Mouse (Mus musculus): Measurements from ENCODE around the gene Bcdin3d.

GRCm38 (mm10) chr15:99453153-99453900 lies 21.2 kb downstream of the Bcdin3d start:
- TF ChIP-seq CTCF (IDR thresholded peaks at IDR 0.05 in 2 of 3, conservative IDR thresholded peaks at IDR 0.05 in 1 of 3; ENCODE audit: control insufficient read depth in 1 of 3, insufficient read depth in 1 of 3, low read depth in 2 of 3, low read length in 3 of 3, poor library complexity in 1 of 3, severe bottlenecking in 1 of 3) = no peak
- TF ChIP-seq EP300 (IDR thresholded peaks at IDR 0.05; ENCODE audit: low read depth in 1 of 2, low read length in 2 of 2) = no peak
- no peak for TF ChIP-seq KAT2A (conservative IDR thresholded peaks at IDR 0.05; ENCODE audit: low read depth, low read length)
- no peak for TF ChIP-seq MYC (IDR thresholded peaks at IDR 0.05; ENCODE audit: low read depth, low read length)
- no peak for TF ChIP-seq TCF12 (IDR thresholded peaks at IDR 0.05; ENCODE audit: low read depth, low read length)
- TF ChIP-seq MAX (IDR thresholded peaks at IDR 0.05; ENCODE audit: low read length) = no peak
